Mouse (Mus musculus) liver, adult 2 months (tissue): Measurements from ENCODE around the gene Rtp1. TPM values are rescaled to one million over a fixed set of nuclear protein-coding genes. Genes with fewer than 3 reads are reported as not detected.

ENCODE experiments used
- DNase-seq: peaks from one replicate; pipeline ENCODE4 v3.0.0-alpha.2; 2011; ENCODE audit warnings: low read depth, low spot score; ENCODE audit errors: extremely low read depth
- H3K27ac ChIP-seq: fragments of 200-500 bp; replicated peaks from 2 replicates; pipeline ENCODE4 v1.5.1; 2012; ENCODE audit warnings: low read depth, mild to moderate bottlenecking, control low read depth, inconsistent platforms, low read length; ENCODE audit not compliant: insufficient read depth
- H3K27me3 ChIP-seq: fragments of 200-500 bp; 2 replicates; pipeline ENCODE4 v1.6.1; 2012; ENCODE audit warnings: mild to moderate bottlenecking, moderate library complexity, low read length, inconsistent platforms; ENCODE audit not compliant: control insufficient read depth, insufficient read depth
- H3K36me3 ChIP-seq: fragments of 200-500 bp; 2 replicates; pipeline ENCODE4 v1.6.1; 2012; ENCODE audit warnings: low read length, inconsistent platforms; ENCODE audit not compliant: control insufficient read depth, insufficient read depth
- H3K4me1 ChIP-seq: fragments of 200-500 bp; 2 replicates; pipeline ENCODE4 v1.6.1; 2011; ENCODE audit warnings: low read length; ENCODE audit not compliant: control insufficient read depth, insufficient read depth
- H3K4me3 ChIP-seq: fragments of 200-500 bp; 2 replicates; pipeline ENCODE4 v1.5.1; 2011; ENCODE audit warnings: low read depth, mild to moderate bottlenecking, control low read depth, low read length, moderate library complexity; ENCODE audit not compliant: insufficient read depth
- H3K79me2 ChIP-seq: fragments of 200-500 bp; 2 replicates; pipeline ENCODE4 v1.6.1; 2012; ENCODE audit warnings: inconsistent platforms, mild to moderate bottlenecking, low read length, moderate library complexity; ENCODE audit not compliant: control insufficient read depth, insufficient read depth
- H3K9ac ChIP-seq: fragments of 200-500 bp; 2 replicates; pipeline ENCODE4 v1.6.1; 2012; ENCODE audit warnings: low read depth, mild to moderate bottlenecking, control low read depth, inconsistent platforms, low read length
- CTCF ChIP-seq: fragments of 200-500 bp; IDR thresholded peaks from 2 replicates; pipeline ENCODE4 v1.5.1; 2011; ENCODE audit warnings: low read depth, low read length, control low read depth
- POLR2A ChIP-seq: fragments of 200-500 bp; IDR thresholded peaks from 2 replicates; pipeline ENCODE4 v1.6.1; 2011; ENCODE audit warnings: low read length, control low read depth; ENCODE audit not compliant: insufficient read depth; ENCODE audit errors: extremely low read depth
- WGBS: fragments of 180-500 bp; shearing (Covaris S2); methylation state at CpG from one replicate; pipeline ENCODE4 v1.1.7; 2018; 5-methylcytosine and 5-hydroxymethylcytosine counted together
- polyA plus RNA-seq: library from polyadenylated mRNA; depleted of rRNA; stranded (reverse); fragments of >200 nt; gene quantifications from 2 replicates; pipeline ENCODE4 v1.2.3, GENCODE M21; 2012; rRNA removed
- total RNA-seq: library from RNA; depleted of rRNA; stranded (reverse); fragments of >200 nt; gene quantifications from 2 replicates; pipeline ENCODE4 v1.2.3, GENCODE M21; 2014; rRNA removed

Rtp1 gene
- total RNA-seq: not detected in 2 replicates
- not detected in 2 replicates for polyA plus RNA-seq

DNA sequence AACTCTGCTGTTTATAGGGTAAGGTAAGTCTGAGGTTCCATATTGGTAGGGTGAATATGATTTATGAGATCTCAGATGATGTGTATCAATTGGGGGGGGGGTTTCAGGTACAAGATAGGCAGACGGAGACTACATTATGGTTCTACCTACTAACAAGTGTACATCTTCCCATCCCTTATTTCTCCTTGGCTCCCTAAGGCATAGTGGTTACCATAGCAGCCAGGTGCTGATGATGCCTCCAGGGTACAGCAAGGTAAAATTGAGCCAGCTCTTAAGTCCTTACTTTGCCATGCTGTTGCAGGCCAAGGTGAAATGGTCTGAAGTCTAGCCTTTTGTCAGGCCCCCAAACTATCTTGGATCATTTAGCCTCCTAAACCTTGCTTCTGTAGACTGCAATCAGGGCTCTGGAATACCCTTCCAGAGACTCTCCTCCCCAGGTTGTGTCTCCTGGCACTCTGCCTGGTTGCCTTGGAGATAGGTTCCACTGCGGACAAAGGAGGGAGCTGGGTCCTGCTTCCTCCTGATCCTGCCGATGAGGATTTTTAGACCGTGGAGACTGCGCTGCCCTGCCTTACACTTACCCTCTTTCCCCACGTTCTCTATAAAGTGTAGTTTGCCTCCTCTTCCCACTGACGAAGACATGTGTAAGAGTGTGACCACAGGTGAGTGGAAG is at the start of gene Rtp1:
Gene Rtp1 (plus strand): TSS at position 487 of the 673 bp plus-strand sequence.
- Histone ChIP-seq H3K27ac (no peak within 1 kb of the TSS), H3K4me3 (no peak within 1 kb of the TSS), H3K27me3 (no peaks in the 10 kb centered on the region), H3K9ac (no peak within 1 kb of the TSS), H3K36me3 (no peaks in the 10 kb centered on the region), H3K79me2 (no peaks in the 10 kb centered on the region), H3K4me1 (no peaks in the 10 kb centered on the region)
- 84% methylated on average over 7 of the region's 7 CpGs for WGBS
- TF ChIP-seq POLR2A (no peak), CTCF (no peak)
- no peak for DNase-seq

DNA sequence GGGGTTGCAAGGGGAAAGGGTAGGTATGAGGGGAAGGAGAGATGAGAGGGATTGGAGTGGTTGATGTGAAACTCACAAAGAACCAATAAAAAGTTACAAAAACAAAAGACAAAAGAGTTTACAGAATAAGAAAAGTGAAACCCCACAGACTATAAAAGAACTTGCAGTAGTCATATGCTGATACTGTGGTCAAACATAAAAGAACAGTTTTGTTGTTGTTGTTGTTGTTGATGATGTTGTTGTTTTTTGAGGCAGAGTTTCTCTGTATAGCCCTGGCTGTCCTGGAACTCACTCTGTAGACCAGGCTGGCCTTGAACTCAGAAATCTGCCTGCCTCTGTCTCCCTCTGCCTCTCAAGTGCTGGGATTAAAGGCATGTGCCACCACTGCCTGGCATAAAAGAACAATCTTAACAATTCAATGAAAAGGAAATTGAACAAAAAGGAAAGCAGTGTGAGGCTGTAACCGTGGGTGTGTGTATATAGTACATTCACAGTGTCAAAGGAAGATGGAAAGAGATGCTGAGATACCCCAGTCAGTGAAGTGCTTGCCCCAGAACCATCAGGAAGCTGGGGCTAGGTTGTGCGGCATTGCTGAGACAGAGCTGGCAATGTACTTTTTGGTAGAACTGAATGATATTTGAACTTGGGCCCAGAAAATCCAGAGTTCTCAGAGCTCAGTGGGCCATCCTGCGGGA is 49.2 kb upstream of the Rtp1 start:
- Histone ChIP-seq H3K4me1 (no peaks in the 10 kb centered on the region), H3K27me3 (no peaks in the 10 kb centered on the region), H3K36me3 (no peaks in the 10 kb centered on the region), H3K79me2 (no peaks in the 10 kb centered on the region), H3K27ac (no peak overlapping the region), H3K4me3 (no peak overlapping the region), H3K9ac (no peak overlapping the region)
- TF ChIP-seq POLR2A: no peak
- TF ChIP-seq CTCF: no peak
- 90% methylated on average over 3 of the region's 3 CpGs for WGBS
- no peak for DNase-seq

DNA sequence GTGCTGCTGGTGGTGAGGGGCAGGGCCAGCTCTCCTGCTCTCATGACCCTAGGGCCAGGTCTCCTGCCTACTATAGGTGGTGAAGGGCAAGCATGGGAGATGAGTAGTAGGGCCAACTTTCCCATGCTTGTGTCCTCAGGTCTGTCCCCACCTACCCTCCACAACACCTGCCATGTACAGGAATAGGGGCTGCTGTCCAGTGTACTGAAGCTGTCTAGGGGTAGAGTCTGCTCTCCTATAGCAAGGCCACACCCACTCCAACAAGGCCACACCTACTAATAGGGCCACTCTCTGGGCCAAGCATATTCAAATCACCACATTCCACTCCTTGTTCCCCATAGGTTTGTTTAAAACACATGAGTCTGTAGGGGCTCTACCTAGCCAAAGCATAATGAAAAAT is 44.6 kb upstream of the Rtp1 start:
- Histone ChIP-seq H3K4me3 (no peak overlapping the region), H3K36me3 (no peaks in the 10 kb centered on the region), H3K27me3 (no peaks in the 10 kb centered on the region), H3K79me2 (no peaks in the 10 kb centered on the region), H3K4me1 (no peaks in the 10 kb centered on the region), H3K27ac (no peak overlapping the region), H3K9ac (no peak overlapping the region)
- DNase-seq: no peak
- TF ChIP-seq POLR2A (no peak), CTCF (no peak)

DNA sequence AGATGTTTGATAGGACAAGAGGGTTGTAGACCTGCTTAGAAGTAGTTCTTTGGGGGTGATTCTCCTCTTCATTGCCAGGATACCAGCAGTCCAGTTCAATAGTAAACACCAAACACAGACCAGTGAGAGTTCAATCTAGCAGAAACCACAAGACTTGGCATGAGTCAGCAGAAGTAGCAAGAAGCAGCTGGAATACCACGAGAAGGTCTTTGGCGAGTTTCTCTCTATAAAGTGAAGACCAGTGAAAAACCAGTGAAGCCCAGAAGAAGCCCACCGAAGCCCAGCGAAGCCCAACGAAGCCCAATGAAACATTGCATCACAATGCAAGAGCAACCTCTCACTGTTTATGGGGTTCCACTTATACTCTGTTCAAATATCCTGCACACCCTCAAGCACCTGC is 31.0 kb upstream of the Rtp1 start:
- no peak overlapping the region for H3K4me3 ChIP-seq
- no peaks in the 10 kb centered on the region for H3K27me3 ChIP-seq
- TF ChIP-seq POLR2A: no peak
- TF ChIP-seq CTCF: no peak
- no peaks in the 10 kb centered on the region for H3K4me1 ChIP-seq
- no peak overlapping the region for H3K27ac ChIP-seq
- no peaks in the 10 kb centered on the region for H3K79me2 ChIP-seq
- 86% methylated on average over 5 of the region's 5 CpGs for WGBS
- no peaks in the 10 kb centered on the region for H3K36me3 ChIP-seq
- no peak for DNase-seq
- H3K9ac ChIP-seq: no peak overlapping the region

DNA sequence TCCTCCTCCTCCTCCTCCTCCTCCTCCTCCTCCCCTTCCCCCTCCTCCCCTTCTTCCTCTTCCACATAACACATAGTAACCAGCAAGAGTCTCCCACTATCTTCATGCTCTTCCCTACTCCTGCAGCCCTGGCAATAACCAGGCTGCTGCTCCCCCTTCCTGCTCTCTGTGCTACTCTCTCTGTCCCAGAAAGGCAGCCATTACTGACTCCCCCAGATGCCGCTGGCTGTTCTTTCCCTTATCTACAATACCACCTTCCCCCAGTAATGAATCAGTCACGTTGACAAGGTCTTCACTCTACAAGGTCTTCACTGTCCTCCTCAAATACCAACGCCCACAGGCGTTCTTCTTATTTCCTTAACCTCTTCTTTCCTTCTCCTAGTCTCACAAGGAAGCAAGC is 27.5 kb upstream of the Rtp1 start:
- no peak overlapping the region for H3K4me3 ChIP-seq
- H3K79me2 ChIP-seq: no peaks in the 10 kb centered on the region
- TF ChIP-seq CTCF (no peak), POLR2A (no peak)
- no peak overlapping the region for H3K27ac ChIP-seq
- no peak overlapping the region for H3K9ac ChIP-seq
- no peaks in the 10 kb centered on the region for H3K4me1 ChIP-seq
- WGBS: 77% methylated on average over 4 of the region's 4 CpGs
- no peaks in the 10 kb centered on the region for H3K36me3 ChIP-seq
- no peaks in the 10 kb centered on the region for H3K27me3 ChIP-seq
- no peak for DNase-seq

- Histone ChIP-seq H3K4me1 (no peaks in the 10 kb centered on the region), H3K79me2 (no peaks in the 10 kb centered on the region), H3K27ac (no peak overlapping the region), H3K27me3 (no peaks in the 10 kb centered on the region), H3K9ac (no peak overlapping the region), H3K36me3 (no peaks in the 10 kb centered on the region), H3K4me3 (no peak overlapping the region)
- DNase-seq: no peak
- TF ChIP-seq CTCF (no peak), POLR2A (no peak)
- WGBS: 98% methylated on average over 3 of the region's 3 CpGs
These were observed 27.0 kb upstream of the Rtp1 start for GRCm38 (mm10) chr16:23401959-23402358.
